Mouse (Mus musculus): ENCODE results near the gene Clec12b.

GRCm38 (mm10) chr6:129363942-129364341, 21.7 kb downstream of the Clec12b start:
- TF ChIP-seq POLR2A (IDR thresholded peaks at IDR 0.05; ENCODE audit: borderline replicate concordance, control insufficient read depth, low read depth, low read length) (no peak), CTCF (IDR thresholded peaks at IDR 0.05; ENCODE audit: control insufficient read depth, insufficient read depth, low read length) (no peak)

All from bone marrow, adult 2 months (tissue).